Mouse (Mus musculus) heart, embryonic 10.5 days (tissue): Measurements from ENCODE around the gene Socs5. TPM values are rescaled to one million over a fixed set of nuclear protein-coding genes. Genes with fewer than 3 reads are reported as not detected.

Source experiments
- DNase-seq: peaks from one replicate; pipeline ENCODE4 v3.0.0-alpha.2; 2017; ENCODE audit warnings: low spot score
- H3K27ac ChIP-seq: fragments of 300-500 bp; sonication (generic); 2 replicates; pipeline ENCODE4 v1.5.1; 2016; ENCODE audit warnings: mild to moderate bottlenecking
- H3K27me3 ChIP-seq: fragments of 300-500 bp; sonication (generic); 2 replicates; pipeline ENCODE4 v1.6.1; 2016; ENCODE audit warnings: mild to moderate bottlenecking; ENCODE audit not compliant: poor library complexity, insufficient read depth, severe bottlenecking
- H3K36me3 ChIP-seq: fragments of 300-500 bp; sonication (generic); 2 replicates; pipeline ENCODE4 v1.6.1; 2016; ENCODE audit warnings: mild to moderate bottlenecking, moderate library complexity
- H3K4me1 ChIP-seq: fragments of 300-500 bp; sonication (generic); 2 replicates; pipeline ENCODE4 v1.6.1; 2016; ENCODE audit warnings: mild to moderate bottlenecking
- H3K4me3 ChIP-seq: fragments of 300-500 bp; sonication (generic); 2 replicates; pipeline ENCODE4 v1.5.1; 2016; ENCODE audit warnings: mild to moderate bottlenecking, moderate library complexity
- H3K9me3 ChIP-seq: fragments of 300-500 bp; sonication (generic); 2 replicates; pipeline ENCODE4 v1.6.1; 2016; ENCODE audit warnings: mild to moderate bottlenecking, moderate library complexity
- WGBS: fragments of 180-500 bp; shearing (Covaris S2); methylation state at CpG from one replicate; pipeline ENCODE4 v1.1.7; 2016; 5-methylcytosine and 5-hydroxymethylcytosine counted together
- polyA plus RNA-seq: library from polyadenylated mRNA; unstranded; fragments of >200 nt; fragmentation: Nextera tagmentation; extraction: Ambion mirVana; gene quantifications from 2 replicates; pipeline ENCODE4 v1.2.1, GENCODE M21; 2016

Socs5 gene
- polyA plus RNA-seq, 1 experiment from 2014 or later: 11.0 TPM

DNA sequence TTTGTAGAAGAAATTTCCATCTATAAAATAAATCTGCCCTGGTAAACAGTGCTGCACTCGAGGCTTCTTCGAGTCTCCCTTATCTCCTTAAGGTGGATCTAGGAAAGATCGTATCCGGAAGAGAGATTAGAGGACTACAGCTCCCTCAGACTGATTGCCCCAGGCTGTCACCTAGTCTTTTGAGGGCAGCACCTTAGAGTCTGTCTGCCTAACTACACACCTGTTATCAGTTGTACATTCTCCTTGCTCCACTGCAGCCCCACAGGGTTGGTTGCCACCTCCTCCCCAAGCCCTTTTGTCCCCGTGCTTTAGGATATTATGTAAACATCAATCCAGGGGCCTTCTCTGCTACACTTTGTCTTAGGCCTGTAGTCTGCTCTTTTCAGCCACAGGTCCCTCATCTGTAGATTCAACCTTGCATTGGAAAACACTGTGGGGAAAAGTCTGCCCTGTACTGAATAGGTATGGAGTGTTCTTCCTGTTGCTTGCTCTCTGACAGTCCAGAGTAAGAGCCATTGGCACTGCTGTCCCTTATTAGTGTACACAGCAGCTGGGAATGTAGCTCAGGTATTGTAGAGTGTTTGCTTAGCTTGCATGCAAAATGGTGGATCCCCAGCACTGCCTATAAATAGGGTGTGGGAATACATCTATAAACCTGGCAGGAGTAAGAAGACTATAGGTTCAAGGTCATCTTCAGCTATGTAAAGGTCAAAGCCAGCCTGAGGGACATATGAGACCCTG is 5.5 kb downstream of the Socs5 start:
- no peak overlapping the region for H3K4me3 ChIP-seq
- H3K27me3 ChIP-seq: no peaks in the 10 kb centered on the region
- H3K27ac ChIP-seq: no peak overlapping the region
- DNase-seq: no peak
- no peaks in the 10 kb centered on the region for H3K36me3 ChIP-seq
- 61% methylated on average over 5 of the region's 5 CpGs for WGBS
- no peaks in the 10 kb centered on the region for H3K9me3 ChIP-seq
- H3K4me1 ChIP-seq: peaks cover 15% of the 10 kb centered on the region; the same call in 1 of the 2 replicates

GRCm38 (mm10) chr17:87115615-87116014 is 8.1 kb downstream of the Socs5 start:
- Histone ChIP-seq H3K36me3 (no peaks in the 10 kb centered on the region), H3K27ac (no peak overlapping the region), H3K4me3 (no peak overlapping the region), H3K27me3 (no peaks in the 10 kb centered on the region), H3K4me1 (peaks cover 6% of the 10 kb centered on the region; the same call in 1 of the 2 replicates), H3K9me3 (no peaks in the 10 kb centered on the region)
- 67% methylated on average over 6 of the region's 6 CpGs for WGBS
- DNase-seq: no peak

GRCm38 (mm10) chr17:87118966-87119526 is 11.6 kb downstream of the Socs5 start:
- 76% methylated on average over 7 of the region's 7 CpGs for WGBS
- no peaks in the 10 kb centered on the region for H3K9me3 ChIP-seq
- no peaks in the 10 kb centered on the region; the same call in 1 of the 2 replicates for H3K4me1 ChIP-seq
- H3K27me3 ChIP-seq: no peaks in the 10 kb centered on the region
- H3K36me3 ChIP-seq: peaks cover 23% of the 10 kb centered on the region; the same call in 1 of the 2 replicates
- H3K4me3 ChIP-seq: no peak overlapping the region
- no peak overlapping the region for H3K27ac ChIP-seq
- no peak for DNase-seq

- Histone ChIP-seq H3K4me1 (peaks cover 10% of the 10 kb centered on the region), H3K27ac (peak overlapping the region; percentile 62)
- DNase-seq: no peak
Observed at GRCm38 (mm10) chr17:87125344-87125743, 17.9 kb downstream of the Socs5 start.

GRCm38 (mm10) chr17:87132258-87132657 is 24.8 kb downstream of the Socs5 start:
- H3K27ac ChIP-seq: no peak overlapping the region
- 79% methylated on average over 4 of the region's 4 CpGs for WGBS
- DNase-seq: no peak

More at GRCm38 (mm10) chr17:87125344-87125743, 17.9 kb downstream of the Socs5 start:
- 38% methylated on average over 24 of the region's 24 CpGs for WGBS
- Histone ChIP-seq H3K27me3 (no peaks in the 10 kb centered on the region), H3K36me3 (peaks cover 44% of the 10 kb centered on the region), H3K9me3 (peaks cover 6% of the 10 kb centered on the region; the same call in 1 of the 2 replicates), H3K4me3 (peak overlapping the region; percentile 53)

DNA sequence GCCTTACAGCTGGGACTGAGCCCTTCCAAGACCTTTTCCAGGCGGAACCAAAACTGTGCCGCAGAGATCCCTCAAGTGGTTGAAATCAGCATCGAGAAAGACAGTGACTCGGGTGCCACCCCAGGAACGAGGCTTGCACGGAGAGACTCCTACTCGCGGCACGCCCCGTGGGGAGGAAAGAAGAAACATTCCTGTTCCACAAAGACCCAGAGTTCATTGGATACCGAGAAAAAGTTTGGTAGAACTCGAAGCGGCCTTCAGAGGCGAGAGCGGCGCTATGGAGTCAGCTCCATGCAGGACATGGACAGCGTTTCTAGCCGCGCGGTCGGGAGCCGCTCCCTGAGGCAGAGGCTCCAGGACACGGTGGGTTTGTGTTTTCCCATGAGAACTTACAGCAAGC is 26.3 kb downstream of the Socs5 start:
- no peak for DNase-seq
- H3K36me3 ChIP-seq: peaks cover 20% of the 10 kb centered on the region
- H3K4me3 ChIP-seq: no peak overlapping the region
- WGBS: 70% methylated on average over 23 of the region's 23 CpGs
- no peak overlapping the region for H3K27ac ChIP-seq
- H3K4me1 ChIP-seq: no peaks in the 10 kb centered on the region
- no peaks in the 10 kb centered on the region for H3K27me3 ChIP-seq
- no peaks in the 10 kb centered on the region for H3K9me3 ChIP-seq

More at GRCm38 (mm10) chr17:87132258-87132657, 24.8 kb downstream of the Socs5 start:
- Histone ChIP-seq H3K27me3 (no peaks in the 10 kb centered on the region), H3K4me1 (no peaks in the 10 kb centered on the region), H3K4me3 (no peak overlapping the region), H3K9me3 (no peaks in the 10 kb centered on the region), H3K36me3 (peaks cover 20% of the 10 kb centered on the region)

- Histone ChIP-seq H3K27me3 (no peaks in the 10 kb centered on the region), H3K27ac (no peak overlapping the region), H3K9me3 (no peaks in the 10 kb centered on the region), H3K36me3 (peaks cover 20% of the 10 kb centered on the region), H3K4me1 (no peaks in the 10 kb centered on the region), H3K4me3 (no peak overlapping the region)
- no peak for DNase-seq
- WGBS: 95% methylated on average over 24 of the region's 24 CpGs
Observed at GRCm38 (mm10) chr17:87134631-87135030, 27.2 kb downstream of the Socs5 start.

DNA sequence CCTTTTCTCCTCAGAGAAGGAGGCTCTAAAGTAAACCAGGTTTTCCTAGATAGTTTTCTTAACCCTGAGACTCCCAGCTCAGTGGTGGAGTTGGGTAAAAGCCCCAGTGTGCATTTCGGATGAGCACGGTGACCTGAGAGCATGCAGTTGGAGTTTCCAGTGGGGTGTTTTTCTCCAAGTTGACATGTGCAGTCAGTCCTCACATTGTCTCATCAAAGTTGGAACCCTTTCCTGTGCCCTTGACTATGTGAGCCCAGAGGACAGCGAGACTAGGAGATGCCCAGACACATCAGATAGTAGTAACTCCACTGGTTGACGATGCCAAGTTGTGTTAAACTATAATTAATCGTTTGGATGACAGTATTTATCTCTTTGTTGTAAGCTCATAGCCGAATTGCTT is 28.3 kb downstream of the Socs5 start:
- Histone ChIP-seq H3K4me3 (no peak overlapping the region), H3K4me1 (no peaks in the 10 kb centered on the region), H3K36me3 (peaks cover 20% of the 10 kb centered on the region), H3K27ac (no peak overlapping the region), H3K27me3 (no peaks in the 10 kb centered on the region), H3K9me3 (no peaks in the 10 kb centered on the region)
- 84% methylated on average over 6 of the region's 6 CpGs for WGBS
- no peak for DNase-seq

GRCm38 (mm10) chr17:87141188-87141935 is 33.9 kb downstream of the Socs5 start:
- 82% methylated on average over 9 of the region's 9 CpGs for WGBS
- no peak for DNase-seq

DNA sequence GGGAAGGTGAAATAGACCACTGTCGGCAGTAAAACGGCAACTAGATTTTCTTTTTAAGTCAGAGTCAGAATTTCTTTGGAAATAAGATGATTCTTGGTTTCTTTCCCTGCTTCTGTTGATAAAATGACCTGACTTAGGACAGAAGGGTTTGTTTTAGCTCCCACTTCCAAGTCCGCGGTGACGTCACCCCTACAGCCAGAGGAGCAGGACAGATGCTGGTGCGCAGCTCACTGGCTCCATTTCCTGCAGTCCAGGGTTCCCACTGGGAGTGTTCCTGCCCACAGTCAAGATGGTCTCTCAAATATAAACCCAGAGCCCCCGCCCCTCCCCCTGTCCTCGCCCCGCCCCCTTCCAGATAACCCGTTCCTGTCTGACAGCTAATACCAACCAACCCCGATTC is 34.8 kb downstream of the Socs5 start:
- Histone ChIP-seq H3K4me1 (0 out of 2 replicates have a peak, but pooled peaks cover 5% of the 10 kb centered on the region), H3K27me3 (no peaks in the 10 kb centered on the region), H3K4me3 (peak overlapping the region; percentile 32; the same call in 1 of the 2 replicates), H3K27ac (no peak overlapping the region), H3K36me3 (no peaks in the 10 kb centered on the region), H3K9me3 (no peaks in the 10 kb centered on the region)
- no peak for DNase-seq
- 45% methylated on average over 11 of the region's 11 CpGs for WGBS

More at GRCm38 (mm10) chr17:87141188-87141935, 33.9 kb downstream of the Socs5 start:
- Histone ChIP-seq H3K27ac (no peak overlapping the region), H3K4me1 (0 out of 2 replicates have a peak, but pooled peaks cover 5% of the 10 kb centered on the region), H3K36me3 (no peaks in the 10 kb centered on the region), H3K4me3 (no peak overlapping the region), H3K9me3 (no peaks in the 10 kb centered on the region), H3K27me3 (no peaks in the 10 kb centered on the region)

GRCm38 (mm10) chr17:87143186-87143585 is 35.7 kb downstream of the Socs5 start:
- Histone ChIP-seq H3K27me3 (no peaks in the 10 kb centered on the region), H3K9me3 (no peaks in the 10 kb centered on the region), H3K4me3 (no peak overlapping the region), H3K4me1 (0 out of 2 replicates have a peak, but pooled peaks cover 5% of the 10 kb centered on the region), H3K27ac (no peak overlapping the region), H3K36me3 (no peaks in the 10 kb centered on the region)
- WGBS: 75% methylated on average over 14 of the region's 14 CpGs
- DNase-seq: no peak

DNA sequence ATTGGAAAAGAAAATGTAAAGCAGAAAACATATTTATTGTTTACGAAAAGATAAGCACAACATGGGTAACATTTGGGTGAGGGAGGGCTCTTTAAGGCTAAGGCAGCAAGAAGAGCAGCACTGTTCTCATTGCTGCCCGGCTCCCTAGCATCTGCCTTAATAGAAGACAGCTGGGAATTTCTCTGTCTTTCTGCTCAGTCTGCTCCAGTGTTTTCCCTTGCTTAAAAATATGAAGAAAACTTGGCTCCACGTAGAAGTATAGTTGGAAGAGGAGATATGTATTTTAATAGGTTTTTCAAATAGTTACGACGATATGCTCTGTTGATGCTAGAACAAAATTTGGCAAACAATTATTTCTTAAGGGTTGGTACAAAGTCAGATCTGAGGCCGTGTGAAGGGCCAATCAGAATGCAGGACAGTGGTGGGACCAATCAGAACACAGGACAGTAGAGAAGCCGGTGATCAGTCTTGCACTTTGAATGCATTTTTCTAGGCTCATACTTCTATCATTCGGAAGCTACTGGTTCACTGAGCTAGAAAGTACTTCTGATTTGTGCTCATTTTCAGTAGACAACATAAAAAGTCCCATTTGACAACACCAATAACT is 39.0 kb downstream of the Socs5 start:
- Histone ChIP-seq H3K27ac (no peak overlapping the region), H3K27me3 (no peaks in the 10 kb centered on the region), H3K9me3 (no peaks in the 10 kb centered on the region), H3K4me1 (0 out of 2 replicates have a peak, but pooled peaks cover 5% of the 10 kb centered on the region), H3K4me3 (no peak overlapping the region), H3K36me3 (no peaks in the 10 kb centered on the region)
- no peak for DNase-seq
- 80% methylated on average over 8 of the region's 8 CpGs for WGBS
